10 mouse cellular contexts compared by ENCODE assay signal in genomic region chr12:80223511-80223910, GRCm38 (mm10). TPM values are rescaled to one million over a fixed set of nuclear protein-coding genes. Genes with fewer than 3 reads are reported as not detected.
DNase-seq lines count a peak whose midpoint lies in the region; ATAC-seq and TF ChIP-seq lines count a peak whose summit lies in the region.
"Had no signal": no experiment of that assay in that cellular context is flagged by ENCODE, and none has a peak within 500 bp of the region (broad histone marks: within the 10 kb centered on the region; RNA-seq: fewer than 3 reads in every experiment).

No protein-coding gene starts in this region.

- no peaks in the 10 kb centered on the region for H3K27me3 ChIP-seq in kidney, embryonic 15.5 days
- H3K27me3 ChIP-seq in limb, embryonic 13.5 days, result no peaks in the 10 kb centered on the region
- H3K27me3 ChIP-seq in thymus, adult 2 months (ENCODE audit: control insufficient read depth, insufficient read depth, low read length), result no peaks in the 10 kb centered on the region
- H3K27me3 ChIP-seq: neural tube, embryonic 13.5 days; Patski had no signal

- TF ChIP-seq CTCF in thymus, adult 2 months (IDR thresholded peaks at IDR 0.05; ENCODE audit: borderline replicate concordance, control insufficient read depth, extremely low read depth, insufficient read depth, low read length, poor library complexity), result no peak

- H3K4me3 ChIP-seq in kidney, embryonic 15.5 days (replicated peaks), result no peak overlapping the region
- H3K4me3 ChIP-seq in limb, embryonic 13.5 days, result no peak overlapping the region
- H3K4me3 ChIP-seq in thymus, adult 2 months (ENCODE audit: control insufficient read depth, insufficient read depth, low read length), result no peak overlapping the region
- H3K4me3 ChIP-seq: neural tube, embryonic 13.5 days had no signal

- H3K27ac ChIP-seq in kidney, embryonic 15.5 days, result peak overlapping the region; percentile 48
- H3K27ac ChIP-seq in limb, embryonic 13.5 days, result peak overlapping the region; percentile 7; the same call in 1 of the 2 replicates
- no peak overlapping the region for H3K27ac ChIP-seq in thymus, adult 2 months (ENCODE audit: control insufficient read depth, insufficient read depth, low read length)
- H3K27ac ChIP-seq: neural tube, embryonic 13.5 days had no signal

- no peak overlapping the region for H3K9ac ChIP-seq in kidney, embryonic 15.5 days
- H3K9ac ChIP-seq in limb, embryonic 13.5 days, result peak overlapping the region; percentile 35; the same call in 1 of the 2 replicates
- H3K9ac ChIP-seq: neural tube, embryonic 13.5 days had no signal

- no peak for DNase-seq in kidney, adult 11 months
- DNase-seq in MEL-GATA-1-ER (ENCODE audit: extremely low read depth, low read depth), result peak; percentile 26
- DNase-seq in heart, adult 8-10 months (ENCODE audit: low spot score), result peak; percentile 65
- DNase-seq in spleen, postnatal 10 days (ENCODE audit: low spot score in 2 of 2), result no peak
- no peak for DNase-seq in adrenal gland, adult 18-20 months (ENCODE audit: low spot score in 2 of 2)
- no peak for DNase-seq in thymus, adult 2 months

- H3K36me3 ChIP-seq in kidney, embryonic 15.5 days, result peaks cover 5% of the 10 kb centered on the region; the same call in 1 of the 2 replicates
- H3K36me3 ChIP-seq in limb, embryonic 13.5 days, result no peaks in the 10 kb centered on the region
- no peaks in the 10 kb centered on the region for H3K36me3 ChIP-seq in thymus, adult 2 months (ENCODE audit: control insufficient read depth, insufficient read depth, low read length)
- H3K36me3 ChIP-seq: neural tube, embryonic 13.5 days had no signal

- no peak for TF ChIP-seq POLR2A in thymus, adult 2 months (IDR thresholded peaks at IDR 0.05; ENCODE audit: control insufficient read depth, extremely low read depth, insufficient read depth, low read length, poor library complexity)

- no peaks in the 10 kb centered on the region for H3K9me3 ChIP-seq in kidney, embryonic 15.5 days (replicated peaks)
- no peaks in the 10 kb centered on the region for H3K9me3 ChIP-seq in limb, embryonic 13.5 days
- H3K9me3 ChIP-seq: neural tube, embryonic 13.5 days had no signal

- H3K4me2 ChIP-seq in kidney, embryonic 15.5 days, result no peak overlapping the region
- H3K4me2 ChIP-seq in limb, embryonic 13.5 days (replicated peaks), result peak overlapping the region; percentile 12; the same call in 1 of the 2 replicates
- H3K4me2 ChIP-seq: neural tube, embryonic 13.5 days had no signal

- peaks cover 81% of the 10 kb centered on the region for H3K4me1 ChIP-seq in kidney, embryonic 15.5 days
- H3K4me1 ChIP-seq in limb, embryonic 13.5 days, result peaks cover 85% of the 10 kb centered on the region
- H3K4me1 ChIP-seq in thymus, adult 2 months (replicated peaks; ENCODE audit: control insufficient read depth, insufficient read depth, low read length), result peaks cover 40% of the 10 kb centered on the region

- 40% methylated on average over 8 of the region's 8 CpGs for WGBS in kidney, embryonic 15.5 days
- 44% methylated on average over 8 of the region's 8 CpGs for WGBS in limb, embryonic 13.5 days
- WGBS in thymus, adult 2 months, result 88% methylated on average over 8 of the region's 8 CpGs

- ATAC-seq in kidney, embryonic 15.5 days (replicated peaks; ENCODE audit: low FRiP score), result no peak
- no peak for ATAC-seq in limb, embryonic 13.5 days (ENCODE audit: low FRiP score, low read depth)
- ATAC-seq: Patski had no signal

RNA-seq across cellular contexts. Expression of gene Actn1, which starts 36.7 kb away (rescaled TPM):
- 46.0 and 47.6 TPM in 2 replicates for polyA plus RNA-seq in kidney, embryonic 15.5 days (2015; fragmentation: Nextera tagmentation; extraction: Ambion mirVana)
- total RNA-seq in heart, adult 8-10 months (2022), result 10 to 100 TPM; 22.6 to 26.7 (median 26.0) TPM
- polyA plus RNA-seq in limb, embryonic 13.5 days (2015; fragmentation: Nextera tagmentation; extraction: Ambion mirVana), result 31.7 and 35.2 TPM in 2 replicates
- 10 to 100 TPM; 31.2 to 43.7 TPM for total RNA-seq in adrenal gland, adult 18-20 months (2021)
- polyA plus RNA-seq in thymus, adult 2 months (2012; rRNA removed), result 153 and 158 TPM in 2 replicates

Comparison
In these comparisons a context has a peak if more than half of its experiments do, and no peak if none do; other contexts are left out.
1. DNase-seq: peak in MEL-GATA-1-ER (single experiment) and heart, adult 8-10 months (single experiment); none in kidney, adult 11 months (single experiment), spleen, postnatal 10 days (0 of 2), adrenal gland, adult 18-20 months (0 of 2) and thymus, adult 2 months (single experiment).